In the genomic region with DNA sequence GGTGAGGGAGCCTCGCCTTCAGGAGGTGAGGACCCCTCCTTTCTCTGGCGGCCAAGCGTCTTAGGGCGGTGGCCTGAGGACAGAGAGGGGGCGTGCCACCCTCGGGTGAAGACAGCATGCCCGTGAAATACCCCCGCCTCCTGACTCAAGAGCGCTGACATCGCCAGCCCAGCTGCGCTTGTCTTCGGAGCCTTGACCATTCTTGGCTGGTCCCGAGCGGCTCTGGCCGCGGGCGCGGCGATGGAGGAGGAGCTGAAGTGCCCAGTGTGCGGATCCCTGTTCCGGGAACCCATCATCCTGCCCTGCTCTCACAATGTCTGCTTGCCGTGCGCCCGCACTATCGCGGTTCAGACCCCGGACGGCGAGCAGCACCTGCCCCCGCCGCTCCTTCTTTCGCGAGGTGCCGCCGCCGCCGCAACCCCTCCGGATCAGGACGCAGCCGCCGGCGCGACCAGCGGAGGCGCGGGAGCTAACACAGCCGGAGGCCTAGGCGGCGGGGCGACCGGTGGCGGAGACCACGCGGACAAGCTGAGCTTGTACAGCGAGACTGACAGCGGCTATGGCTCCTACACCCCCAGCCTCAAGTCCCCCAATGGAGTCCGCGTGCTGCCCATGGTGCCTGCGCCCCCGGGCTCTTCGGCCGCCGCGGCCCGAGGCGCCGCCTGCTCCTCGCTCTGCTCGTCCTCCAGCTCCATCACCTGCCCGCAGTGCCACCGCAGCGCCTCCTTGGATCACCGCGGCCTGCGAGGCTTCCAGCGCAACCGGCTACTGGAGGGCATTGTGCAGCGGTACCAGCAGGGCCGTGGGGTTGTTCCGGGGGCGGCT, we compare ENCODE assay signal across 8 mouse cellular contexts. TPM values are rescaled to one million over a fixed set of nuclear protein-coding genes. Genes with fewer than 3 reads are reported as not detected.
DNase-seq lines count a peak whose midpoint lies in the region; ATAC-seq and TF ChIP-seq lines count a peak whose summit lies in the region.

No protein-coding gene starts in this region.

- peaks cover 52% of the 10 kb centered on the region for H3K27me3 ChIP-seq in heart, embryonic 11.5 days (ENCODE audit: control insufficient read depth, insufficient read depth, low read length)
- H3K27me3 ChIP-seq in ES-Bruce4 (ENCODE audit: control insufficient read depth, insufficient read depth, low read length, poor library complexity, severe bottlenecking): peaks cover 29% of the 10 kb centered on the region
- H3K27me3 ChIP-seq in hindbrain, embryonic 11.5 days (ENCODE audit: control insufficient read depth, insufficient read depth, low read length): peaks cover 37% of the 10 kb centered on the region
- peaks cover 86% of the 10 kb centered on the region for H3K27me3 ChIP-seq in midbrain, embryonic 10.5 days (ENCODE audit: low read depth, poor library complexity, severe bottlenecking)

- WGBS in heart, embryonic 11.5 days (ENCODE audit: insufficient replicate concordance): under 1% methylated on average over 72 of the region's 81 CpGs
- WGBS in hindbrain, embryonic 11.5 days: under 1% methylated on average over 79 of the region's 81 CpGs
- WGBS in midbrain, embryonic 10.5 days: under 1% methylated on average over 78 of the region's 81 CpGs

- no peak for TF ChIP-seq EP300 in ES-Bruce4 (IDR thresholded peaks at IDR 0.05; ENCODE audit: insufficient read depth, low read depth, low read length)

- no peaks in the 10 kb centered on the region for H3K9me3 ChIP-seq in heart, embryonic 11.5 days (replicated peaks; ENCODE audit: control insufficient read depth, low read length)
- no peaks in the 10 kb centered on the region for H3K9me3 ChIP-seq in ES-Bruce4 (replicated peaks; ENCODE audit: control insufficient read depth, insufficient read depth, low read length, poor library complexity, severe bottlenecking)
- no peaks in the 10 kb centered on the region for H3K9me3 ChIP-seq in hindbrain, embryonic 11.5 days (ENCODE audit: control insufficient read depth, low read length)
- H3K9me3 ChIP-seq in midbrain, embryonic 10.5 days (replicated peaks): no peaks in the 10 kb centered on the region

- H3K4me2 ChIP-seq in heart, embryonic 11.5 days: peak overlapping the region; percentile 99
- H3K4me2 ChIP-seq in hindbrain, embryonic 11.5 days (replicated peaks; ENCODE audit: low read depth, low read length): peak overlapping the region; percentile 99

- no peak for DNase-seq in heart, postnatal 10 days
- no peak for DNase-seq in hindbrain, embryonic 11.5 days (ENCODE audit: low spot score)
- peak; percentile 42 for DNase-seq in midbrain, embryonic 10.5 days (ENCODE audit: low spot score)
- DNase-seq in c-Kit-positive CD71-positive TER-119-positive erythroid progenitor cells, embryonic 14.5 days (ENCODE audit: low spot score): no peak
- DNase-seq in urinary bladder, postnatal 14 days (ENCODE audit: low spot score): no peak

- H3K36me3 ChIP-seq in heart, embryonic 11.5 days (ENCODE audit: control insufficient read depth, insufficient read depth, low read length): no peaks in the 10 kb centered on the region
- no peaks in the 10 kb centered on the region for H3K36me3 ChIP-seq in ES-Bruce4 (ENCODE audit: control insufficient read depth, insufficient read depth, low read length, poor library complexity, severe bottlenecking)
- no peaks in the 10 kb centered on the region for H3K36me3 ChIP-seq in hindbrain, embryonic 11.5 days (ENCODE audit: control insufficient read depth, insufficient read depth, low read length)
- H3K36me3 ChIP-seq in midbrain, embryonic 10.5 days: no peaks in the 10 kb centered on the region

- no peak overlapping the region for H3K9ac ChIP-seq in heart, embryonic 11.5 days (ENCODE audit: low read depth, low read length)
- peak overlapping the region; percentile 32 for H3K9ac ChIP-seq in ES-Bruce4 (ENCODE audit: low read depth, poor library complexity, severe bottlenecking)
- H3K9ac ChIP-seq in hindbrain, embryonic 11.5 days (ENCODE audit: low read depth, low read length): peak overlapping the region; percentile 68

- no peak overlapping the region for H3K27ac ChIP-seq in heart, embryonic 11.5 days (ENCODE audit: low read depth, low read length)
- no peak overlapping the region for H3K27ac ChIP-seq in ES-Bruce4 (ENCODE audit: insufficient read depth, low read length)
- H3K27ac ChIP-seq in brown adipose tissue, adult 24 weeks (replicated peaks; ENCODE audit: low read depth, low read length): peak overlapping the region; percentile 46
- H3K27ac ChIP-seq in hindbrain, embryonic 11.5 days (ENCODE audit: low read depth, low read length): peak overlapping the region; percentile 92
- peak overlapping the region; percentile 80 for H3K27ac ChIP-seq in midbrain, embryonic 10.5 days (replicated peaks)

- intact Hi-C loops in heart, postnatal 10 days (cut with DNase I): no loop called here

- TF ChIP-seq POLR2A in ES-Bruce4 (IDR thresholded peaks at IDR 0.05; ENCODE audit: insufficient read depth, low read length): no peak

- TF ChIP-seq CTCF in ES-Bruce4 (IDR thresholded peaks at IDR 0.05; ENCODE audit: low read depth, low read length): no peak

- peaks cover 17% of the 10 kb centered on the region for H3K4me1 ChIP-seq in heart, embryonic 11.5 days (ENCODE audit: control insufficient read depth, insufficient read depth, low read length)
- no peaks in the 10 kb centered on the region for H3K4me1 ChIP-seq in ES-Bruce4 (ENCODE audit: control insufficient read depth, insufficient read depth, low read length)
- H3K4me1 ChIP-seq in brown adipose tissue, adult 24 weeks (ENCODE audit: control insufficient read depth, insufficient read depth, insufficient read length, low read length): no peaks in the 10 kb centered on the region
- peaks cover 9% of the 10 kb centered on the region for H3K4me1 ChIP-seq in hindbrain, embryonic 11.5 days (replicated peaks; ENCODE audit: control insufficient read depth, insufficient read depth, low read length)
- H3K4me1 ChIP-seq in midbrain, embryonic 10.5 days: peaks cover 34% of the 10 kb centered on the region

- peak overlapping the region; percentile 66 for H3K4me3 ChIP-seq in heart, embryonic 11.5 days (ENCODE audit: low read depth, low read length)
- peak overlapping the region; percentile 59 for H3K4me3 ChIP-seq in ES-Bruce4 (ENCODE audit: low read depth, low read length)
- H3K4me3 ChIP-seq in brown adipose tissue, adult 24 weeks (ENCODE audit: insufficient read depth, low read depth, low read length): peak overlapping the region; percentile 82
- peak overlapping the region; percentile 64 for H3K4me3 ChIP-seq in hindbrain, embryonic 11.5 days (ENCODE audit: low read depth, low read length)
- H3K4me3 ChIP-seq in midbrain, embryonic 10.5 days: peak overlapping the region; percentile 70

- peak; percentile 20; the same call in 1 of the 2 replicates for ATAC-seq in heart, embryonic 11.5 days (replicated peaks; ENCODE audit: insufficient number of reproducible peaks, low FRiP score, low TSS enrichment)
- ATAC-seq in hindbrain, embryonic 11.5 days (ENCODE audit: low FRiP score): peak; percentile 23

RNA-seq across cellular contexts. Expression of a gene that starts 1.0 kb away (rescaled TPM):
- 0.07 and 0.15 TPM in 2 replicates for polyA plus RNA-seq in heart, embryonic 11.5 days (2014; fragmentation: Nextera tagmentation; extraction: Ambion mirVana)
- total RNA-seq in heart, postnatal 10 days (2021): 1 to 10 TPM in 1 of 2 experiments, under 1 TPM in 1; 0.22 to 1.2 TPM
- 9.1 and 9.4 TPM in 2 replicates for polyA plus RNA-seq in ES-Bruce4 (2011; ENCODE audit: insufficient read depth, insufficient read length, low read depth, missing spikeins)
- polyA plus RNA-seq in brown adipose tissue, adult 24 weeks (2012; ENCODE audit: insufficient read depth, insufficient read length, missing spikeins): 7.1 and 8.0 TPM in 2 replicates
- polyA plus RNA-seq in hindbrain, embryonic 11.5 days (2014; fragmentation: Nextera tagmentation; extraction: Ambion mirVana): 6.5 and 7.3 TPM in 2 replicates
- 0.46 and 1.4 TPM in 2 replicates for polyA plus RNA-seq in midbrain, embryonic 10.5 days (2016; fragmentation: Nextera tagmentation; extraction: Ambion mirVana)

RNA-seq across cellular contexts. Expression of a gene that starts 42.2 kb away (rescaled TPM):
- polyA plus RNA-seq in heart, embryonic 11.5 days (2014; fragmentation: Nextera tagmentation; extraction: Ambion mirVana): 2.4 and 3.1 TPM in 2 replicates
- 1 to 10 TPM; 1.8 TPM for total RNA-seq in heart, postnatal 10 days (2021)
- 6.9 and 8.0 TPM in 2 replicates for polyA plus RNA-seq in ES-Bruce4 (2011; ENCODE audit: insufficient read depth, insufficient read length, low read depth, missing spikeins)
- 0.83 and 1.5 TPM in 2 replicates for polyA plus RNA-seq in brown adipose tissue, adult 24 weeks (2012; ENCODE audit: insufficient read depth, insufficient read length, missing spikeins)
- polyA plus RNA-seq in hindbrain, embryonic 11.5 days (2014; fragmentation: Nextera tagmentation; extraction: Ambion mirVana): 3.9 and 4.3 TPM in 2 replicates
- polyA plus RNA-seq in midbrain, embryonic 10.5 days (2016; fragmentation: Nextera tagmentation; extraction: Ambion mirVana): 1.7 and 2.0 TPM in 2 replicates

Comparison
In these comparisons a context has a peak if more than half of its experiments do, and no peak if none do; other contexts are left out.
1. H3K27ac ChIP-seq: peak in brown adipose tissue, adult 24 weeks (single experiment), hindbrain, embryonic 11.5 days (single experiment) and midbrain, embryonic 10.5 days (single experiment); none in heart, embryonic 11.5 days (single experiment) and ES-Bruce4 (single experiment).
2. Peak in every context shown above with its lines, with median percentiles within 50 percentile points of each other: H3K4me3 ChIP-seq.